Mouse (Mus musculus): ENCODE results near the gene Cox20.
A peak's percentile ranks its signal among the peaks of the same experiment; 100 is the strongest.

- TF ChIP-seq CTCF (conservative IDR thresholded peaks at IDR 0.05 in 1 of 2, IDR thresholded peaks at IDR 0.05 in 1 of 2; ENCODE audit: low read depth in 2 of 2, low read length in 2 of 2) (peak in 1 of 2 experiments; percentile 54; a peak in 2 of 4 replicates), USF1 (IDR thresholded peaks at IDR 0.05; ENCODE audit: low read depth, low read length) (no peak)
These were observed 41.8 kb downstream of the Cox20 start for GRCm38 (mm10) chr1:178360702-178361101.

Measured in CH12.LX (cell line).